In genomic region chr17:75369351-75369750, GRCm38 (mm10) we compare ENCODE assay signal across 8 mouse cellular contexts.
A peak's percentile ranks its signal among the peaks of the same experiment; 100 is the strongest.
DNase-seq lines count a peak whose midpoint lies in the region; TF ChIP-seq lines count a peak whose summit lies in the region.
"Had no signal": no experiment of that assay in that cellular context is flagged by ENCODE, and none has a peak within 500 bp of the region (broad histone marks: within the 10 kb centered on the region; RNA-seq: fewer than 3 reads in every experiment).

No protein-coding gene starts in this region.

- no peak overlapping the region for H3K27ac ChIP-seq in MEL (ENCODE audit: control insufficient read depth, low read depth, low read length)

- no peak for TF ChIP-seq POLR2A in MEL (IDR thresholded peaks at IDR 0.05; ENCODE audit: control insufficient read depth in 1 of 2, insufficient read depth in 1 of 2, low read depth in 1 of 2, low read length in 2 of 2, poor library complexity in 1 of 2)

- no peaks in the 10 kb centered on the region for H3K36me3 ChIP-seq in MEL (ENCODE audit: control insufficient read depth in 1 of 2, insufficient read depth in 2 of 2, low read length in 2 of 2)

- peak; percentile 34 for DNase-seq in left cerebral cortex, postnatal 4 days
- no peak for DNase-seq in left cerebral cortex, postnatal 36 days (ENCODE audit: low spot score in 2 of 2)
- no peak for DNase-seq in MEL (ENCODE audit: low read depth, low spot score)
- DNase-seq in embryo, embryonic 10.5 days (ENCODE audit: low spot score), result peak; percentile 47
- peak; percentile 24 to 48 for DNase-seq in kidney, postnatal 36 days
- DNase-seq in T-cell, adult 2 months (ENCODE audit: low spot score), result no peak
- DNase-seq in left cerebral cortex, adult 18-20 months (ENCODE audit: low spot score in 2 of 2), result no peak

- 0 out of 6 replicates have a peak, but pooled peaks of 1 of the 3 experiments have one; percentile 12 for TF ChIP-seq CTCF in MEL (IDR thresholded peaks at IDR 0.05 in 2 of 3, conservative IDR thresholded peaks at IDR 0.05 in 1 of 3; ENCODE audit: control insufficient read depth in 1 of 3, insufficient read depth in 1 of 3, low read depth in 2 of 3, low read length in 3 of 3, poor library complexity in 1 of 3, severe bottlenecking in 1 of 3)

- no peak overlapping the region for H3K4me3 ChIP-seq in MEL (ENCODE audit: control insufficient read depth in 1 of 2, insufficient read depth in 1 of 2, low read depth in 2 of 2, low read length in 2 of 2)
- H3K4me3 ChIP-seq: megakaryocyte, embryonic 14.5 days had no signal

- no peaks in the 10 kb centered on the region for H3K79me2 ChIP-seq in MEL (ENCODE audit: control insufficient read depth, insufficient read depth, low read length, poor library complexity)

- no peak for TF ChIP-seq EP300 in MEL (IDR thresholded peaks at IDR 0.05; ENCODE audit: low read depth in 1 of 2, low read length in 2 of 2)

- H3K9me3 ChIP-seq in MEL (replicated peaks; ENCODE audit: insufficient read depth, low read length), result no peaks in the 10 kb centered on the region
- H3K9me3 ChIP-seq: megakaryocyte, embryonic 14.5 days had no signal

- H3K4me1 ChIP-seq in MEL (ENCODE audit: control insufficient read depth in 1 of 2, insufficient read depth in 2 of 2, low read length in 2 of 2), result no peaks in the 10 kb centered on the region

- peak; percentile 3 for TF ChIP-seq RAD21 in MEL (IDR thresholded peaks at IDR 0.05; ENCODE audit: low read depth, low read length)

- no peak overlapping the region for H3K9ac ChIP-seq in MEL (ENCODE audit: control insufficient read depth, low read depth, low read length, poor library complexity, severe bottlenecking)

- no peaks in the 10 kb centered on the region; a peak in 1 of 4 replicates for H3K27me3 ChIP-seq in MEL (ENCODE audit: control insufficient read depth in 1 of 2, insufficient read depth in 2 of 2, low read length in 2 of 2)
- H3K27me3 ChIP-seq: megakaryocyte, embryonic 14.5 days had no signal

- intact Hi-C loops in left cerebral cortex, postnatal 4 days (cut with DNase I), result no loop called here
- intact Hi-C loops in left cerebral cortex, postnatal 36 days (cut with DNase I), result no loop called here

TF ChIP-seq in MEL, 35 proteins besides CTCF, POLR2A, EP300 and RAD21:
- TF ChIP-seq CHD1 (IDR thresholded peaks at IDR 0.05; ENCODE audit: low read depth, low read length) (no peak), KAT2A (conservative IDR thresholded peaks at IDR 0.05; ENCODE audit: low read depth, low read length) (no peak), MYC (IDR thresholded peaks at IDR 0.05; ENCODE audit: low read depth, low read length) (no peak), ZMIZ1 (IDR thresholded peaks at IDR 0.05; ENCODE audit: low read depth, low read length) (no peak), E2F4 (IDR thresholded peaks at IDR 0.05; ENCODE audit: borderline replicate concordance, low read depth, low read length) (no peak), ZC3H11A (IDR thresholded peaks at IDR 0.05; ENCODE audit: low read depth, low read length) (0 out of 2 replicates have a peak, but pooled peaks have one; percentile 7), SMC3 (IDR thresholded peaks at IDR 0.05; ENCODE audit: low read depth, low read length) (peak; percentile 16; the same call in 1 of the 2 replicates)

Comparison
In these comparisons a context has a peak if more than half of its experiments do, and no peak if none do; other contexts are left out.
1. DNase-seq: peak in left cerebral cortex, postnatal 4 days (single experiment), embryo, embryonic 10.5 days (single experiment) and kidney, postnatal 36 days (2 of 2); none in left cerebral cortex, postnatal 36 days (0 of 2), MEL (single experiment), T-cell, adult 2 months (single experiment) and left cerebral cortex, adult 18-20 months (0 of 2).